8 mouse cellular contexts compared by ENCODE assay signal in genomic region chr8:128386963-128387621, GRCm38 (mm10). TPM values are rescaled to one million over a fixed set of nuclear protein-coding genes. Genes with fewer than 3 reads are reported as not detected.
A peak's percentile ranks its signal among the peaks of the same experiment; 100 is the strongest.
DNase-seq lines count a peak whose midpoint lies in the region; ATAC-seq and TF ChIP-seq lines count a peak whose summit lies in the region.

No protein-coding gene starts in this region.

- H3K9ac ChIP-seq in kidney, embryonic 15.5 days = no peak overlapping the region
- no peak overlapping the region for H3K9ac ChIP-seq in lung, embryonic 14.5 days
- H3K9ac ChIP-seq in midbrain, postnatal 0 days (replicated peaks; ENCODE audit: low read length, poor library complexity, severe bottlenecking) = no peak overlapping the region
- no peak overlapping the region for H3K9ac ChIP-seq in hindbrain, embryonic 14.5 days

- TF ChIP-seq CTCF in lung, embryonic 14.5 days (IDR thresholded peaks at IDR 0.05; ENCODE audit: low read depth) = no peak
- TF ChIP-seq CTCF in midbrain, postnatal 0 days (IDR thresholded peaks at IDR 0.05) = no peak

- no peak overlapping the region for H3K4me3 ChIP-seq in kidney, embryonic 15.5 days (replicated peaks)
- no peak overlapping the region for H3K4me3 ChIP-seq in lung, embryonic 14.5 days (ENCODE audit: low read depth, low read length)
- H3K4me3 ChIP-seq in midbrain, postnatal 0 days (ENCODE audit: low read depth, low read length) = no peak overlapping the region
- no peak overlapping the region for H3K4me3 ChIP-seq in hindbrain, embryonic 14.5 days (replicated peaks; ENCODE audit: low read length)

- ATAC-seq in kidney, embryonic 15.5 days (replicated peaks; ENCODE audit: low FRiP score) = 0 out of 2 replicates have a peak, but pooled peaks have one; percentile 23
- ATAC-seq in lung, embryonic 14.5 days (ENCODE audit: insufficient read depth) = peak; percentile 63; the same call in 1 of the 2 replicates
- no peak for ATAC-seq in midbrain, postnatal 0 days (ENCODE audit: low FRiP score)
- ATAC-seq in hindbrain, embryonic 14.5 days (ENCODE audit: low FRiP score) = no peak

- no peak overlapping the region for H3K4me2 ChIP-seq in kidney, embryonic 15.5 days
- H3K4me2 ChIP-seq in lung, embryonic 14.5 days = no peak overlapping the region
- H3K4me2 ChIP-seq in midbrain, postnatal 0 days (ENCODE audit: low read depth, low read length, poor library complexity, severe bottlenecking) = no peak overlapping the region
- H3K4me2 ChIP-seq in hindbrain, embryonic 14.5 days (replicated peaks) = no peak overlapping the region

- DNase-seq in adrenal gland, adult 8-10 months = peak; percentile 48
- no peak for DNase-seq in adrenal gland, postnatal 4 days (ENCODE audit: low spot score in 2 of 2)
- DNase-seq in heart, adult 8-10 months (ENCODE audit: low spot score) = peak; percentile 83
- peak; percentile 56 for DNase-seq in lung, embryonic 14.5 days
- DNase-seq in urinary bladder, postnatal 4 days (ENCODE audit: low spot score in 2 of 2) = no peak
- DNase-seq in midbrain, postnatal 0 days (ENCODE audit: low spot score) = no peak
- no peak for DNase-seq in hindbrain, embryonic 14.5 days (ENCODE audit: low spot score)

- H3K27me3 ChIP-seq in kidney, embryonic 15.5 days = no peaks in the 10 kb centered on the region
- no peaks in the 10 kb centered on the region for H3K27me3 ChIP-seq in lung, embryonic 14.5 days (ENCODE audit: insufficient read depth, low read length)
- no peaks in the 10 kb centered on the region for H3K27me3 ChIP-seq in midbrain, postnatal 0 days (ENCODE audit: insufficient read depth, low read length)
- H3K27me3 ChIP-seq in hindbrain, embryonic 14.5 days (ENCODE audit: control insufficient read depth, insufficient read depth, low read length) = no peaks in the 10 kb centered on the region

- H3K27ac ChIP-seq in kidney, embryonic 15.5 days = peak overlapping the region; percentile 85
- H3K27ac ChIP-seq in lung, embryonic 14.5 days (ENCODE audit: low read depth) = no peak overlapping the region; the same call in 1 of the 2 replicates
- no peak overlapping the region for H3K27ac ChIP-seq in midbrain, postnatal 0 days (ENCODE audit: low read depth, low read length)
- no peak overlapping the region for H3K27ac ChIP-seq in hindbrain, embryonic 14.5 days

- H3K4me1 ChIP-seq in kidney, embryonic 15.5 days = peaks cover 52% of the 10 kb centered on the region
- 0 out of 2 replicates have a peak, but pooled peaks cover 2% of the 10 kb centered on the region for H3K4me1 ChIP-seq in lung, embryonic 14.5 days (ENCODE audit: insufficient read depth)
- no peaks in the 10 kb centered on the region for H3K4me1 ChIP-seq in midbrain, postnatal 0 days (ENCODE audit: insufficient read depth, low read length)
- peaks cover 8% of the 10 kb centered on the region; the same call in 1 of the 2 replicates for H3K4me1 ChIP-seq in hindbrain, embryonic 14.5 days (replicated peaks; ENCODE audit: control insufficient read depth, insufficient read depth, low read length)

- 15% methylated on average over 2 of the region's 2 CpGs for WGBS in kidney, embryonic 15.5 days
- WGBS in lung, embryonic 14.5 days = 48% methylated on average over 2 of the region's 2 CpGs
- 70% methylated on average over 2 of the region's 2 CpGs for WGBS in midbrain, postnatal 0 days
- WGBS in hindbrain, embryonic 14.5 days = 86% methylated on average over 2 of the region's 2 CpGs

- H3K36me3 ChIP-seq in kidney, embryonic 15.5 days = 0 out of 2 replicates have a peak, but pooled peaks cover 4% of the 10 kb centered on the region
- H3K36me3 ChIP-seq in lung, embryonic 14.5 days (ENCODE audit: insufficient read depth) = no peaks in the 10 kb centered on the region
- no peaks in the 10 kb centered on the region for H3K36me3 ChIP-seq in midbrain, postnatal 0 days (ENCODE audit: insufficient read depth, low read length)
- no peaks in the 10 kb centered on the region for H3K36me3 ChIP-seq in hindbrain, embryonic 14.5 days (replicated peaks; ENCODE audit: control insufficient read depth, insufficient read depth)

- no peaks in the 10 kb centered on the region for H3K9me3 ChIP-seq in kidney, embryonic 15.5 days (replicated peaks)
- H3K9me3 ChIP-seq in lung, embryonic 14.5 days (ENCODE audit: low read depth, low read length) = no peaks in the 10 kb centered on the region
- no peaks in the 10 kb centered on the region for H3K9me3 ChIP-seq in midbrain, postnatal 0 days (ENCODE audit: low read length)
- no peaks in the 10 kb centered on the region for H3K9me3 ChIP-seq in hindbrain, embryonic 14.5 days (ENCODE audit: control insufficient read depth, low read length)

RNA-seq across cellular contexts. Expression of gene Nrp1, which starts 28.7 kb away (rescaled TPM):
- total RNA-seq in adrenal gland, adult 8-10 months (2022) = 100 to 1,000 TPM in 2 of 4 experiments, 10 to 100 TPM in 2; 70.0 to 135 (median 99.1) TPM
- total RNA-seq in adrenal gland, postnatal 4 days (2021) = 100 to 1,000 TPM in 1 of 2 experiments, 10 to 100 TPM in 1; 95.7 to 115 TPM
- 100 to 1,000 TPM in 2 of 4 experiments, 10 to 100 TPM in 2; 92.6 to 130 (median 102) TPM for total RNA-seq in heart, adult 8-10 months (2022)
- 130 and 140 TPM in 2 replicates for polyA plus RNA-seq in kidney, embryonic 15.5 days (2015; fragmentation: Nextera tagmentation; extraction: Ambion mirVana)
- 94.3 and 94.8 TPM in 2 replicates for polyA plus RNA-seq in lung, embryonic 14.5 days (2014; fragmentation: Nextera tagmentation; extraction: Ambion mirVana)
- 57.9 and 72.1 TPM in 2 replicates for total RNA-seq in midbrain, postnatal 0 days (2014; rRNA removed)
- polyA plus RNA-seq in midbrain, postnatal 0 days (2015; fragmentation: Nextera tagmentation; extraction: Ambion mirVana) = 56.5 and 59.3 TPM in 2 replicates
- 72.7 and 82.2 TPM in 2 replicates for polyA plus RNA-seq in hindbrain, embryonic 14.5 days (2014; fragmentation: Nextera tagmentation; extraction: Ambion mirVana)

Comparison
In these comparisons a context has a peak if more than half of its experiments do, and no peak if none do; other contexts are left out.
1. DNase-seq: peak in adrenal gland, adult 8-10 months (single experiment), heart, adult 8-10 months (single experiment) and lung, embryonic 14.5 days (single experiment); none in adrenal gland, postnatal 4 days (0 of 2), urinary bladder, postnatal 4 days (0 of 2), midbrain, postnatal 0 days (single experiment) and hindbrain, embryonic 14.5 days (single experiment).
2. ATAC-seq: peak in kidney, embryonic 15.5 days (single experiment) and lung, embryonic 14.5 days (single experiment); none in midbrain, postnatal 0 days (single experiment) and hindbrain, embryonic 14.5 days (single experiment).